Mouse (Mus musculus) kidney, adult 11 months (tissue): ENCODE results near the gene Dctn2.
A peak's percentile ranks its signal among the peaks of the same experiment; 100 is the strongest.

Experiments used
- DNase-seq: peaks from one replicate; pipeline ENCODE4 v3.0.0; 2022

Gene Dctn2

GRCm38 (mm10) chr10:127264336-127264735 lies 1.8 kb upstream of the Dctn2 start:
- no peak for DNase-seq

GRCm38 (mm10) chr10:127264971-127265370 lies 1.2 kb upstream of the Dctn2 start:
- no peak for DNase-seq

GRCm38 (mm10) chr10:127265727-127266111 lies 449 bp upstream of the Dctn2 start:
- peak; percentile 28 for DNase-seq

GRCm38 (mm10) chr10:127267318-127267717 lies 1.1 kb downstream of the Dctn2 start:
- peak; percentile 31 for DNase-seq

GRCm38 (mm10) chr10:127268401-127268800 lies 2.2 kb downstream of the Dctn2 start:
- DNase-seq = no peak

- DNase-seq = no peak
These were observed 2.9 kb downstream of the Dctn2 start for GRCm38 (mm10) chr10:127269036-127269435.

GRCm38 (mm10) chr10:127269884-127270283 lies 3.7 kb downstream of the Dctn2 start:
- no peak for DNase-seq

- DNase-seq = no peak
These were observed 6.2 kb downstream of the Dctn2 start for GRCm38 (mm10) chr10:127272371-127272770.

- DNase-seq = no peak
These were observed 8.3 kb downstream of the Dctn2 start for GRCm38 (mm10) chr10:127274261-127275022.

GRCm38 (mm10) chr10:127279730-127280129 lies 13.6 kb downstream of the Dctn2 start:
- DNase-seq = no peak

GRCm38 (mm10) chr10:127281316-127281715 lies 15.1 kb downstream of the Dctn2 start:
- peak; percentile 31 for DNase-seq

- peak; percentile 30 for DNase-seq
These were observed 16.6 kb downstream of the Dctn2 start for GRCm38 (mm10) chr10:127282620-127283215.

GRCm38 (mm10) chr10:127284105-127284622 lies 18.0 kb downstream of the Dctn2 start:
- no peak for DNase-seq

- DNase-seq = no peak
These were observed 18.7 kb downstream of the Dctn2 start for GRCm38 (mm10) chr10:127284724-127285500.

- no peak for DNase-seq
These were observed 19.5 kb downstream of the Dctn2 start for GRCm38 (mm10) chr10:127285644-127286043.

- DNase-seq = no peak
These were observed 20.0 kb downstream of the Dctn2 start for GRCm38 (mm10) chr10:127286194-127286593.

GRCm38 (mm10) chr10:127286730-127287129 lies 20.6 kb downstream of the Dctn2 start:
- DNase-seq = peak; percentile 36

GRCm38 (mm10) chr10:127287271-127287935 lies 21.2 kb downstream of the Dctn2 start:
- DNase-seq = no peak

GRCm38 (mm10) chr10:127287936-127288293 lies 21.7 kb downstream of the Dctn2 start:
- DNase-seq = no peak

- DNase-seq = no peak
These were observed 22.2 kb downstream of the Dctn2 start for GRCm38 (mm10) chr10:127288328-127288799.

GRCm38 (mm10) chr10:127288800-127289572 lies 22.8 kb downstream of the Dctn2 start, which contains the start of gene Mbd6:
Gene Mbd6 (minus strand): TSS chr10:127289018.
- DNase-seq = peak; percentile 94
